Mouse (Mus musculus) forebrain, embryonic 10.5 days (tissue): ENCODE measurements around the gene Camp. TPM values are rescaled to one million over a fixed set of nuclear protein-coding genes. Genes with fewer than 3 reads are reported as not detected.
A peak's percentile ranks its signal among the peaks of the same experiment; 100 is the strongest.

Experiments
- DNase-seq: peaks from one replicate; pipeline ENCODE4 v3.0.0-alpha.2; 2017; ENCODE audit warnings: low spot score; ENCODE audit errors: extremely low spot score
- H3K27ac ChIP-seq: fragments of 300-500 bp; sonication (generic); 2 replicates; pipeline ENCODE4 v1.5.1; 2016; ENCODE audit warnings: mild to moderate bottlenecking
- H3K27me3 ChIP-seq: fragments of 300-500 bp; sonication (generic); 2 replicates; pipeline ENCODE4 v1.6.1; 2016; ENCODE audit warnings: mild to moderate bottlenecking; ENCODE audit not compliant: poor library complexity, severe bottlenecking
- H3K36me3 ChIP-seq: fragments of 300-500 bp; sonication (generic); replicated peaks from 2 replicates; pipeline ENCODE4 v1.6.1; 2016; ENCODE audit warnings: mild to moderate bottlenecking, moderate library complexity
- H3K4me1 ChIP-seq: fragments of 300-500 bp; sonication (generic); 2 replicates; pipeline ENCODE4 v1.6.1; 2016
- H3K4me3 ChIP-seq: fragments of 300-500 bp; sonication (generic); 2 replicates; pipeline ENCODE4 v1.5.1; 2016; ENCODE audit warnings: mild to moderate bottlenecking, moderate library complexity
- H3K9me3 ChIP-seq: fragments of 300-500 bp; sonication (generic); 2 replicates; pipeline ENCODE4 v1.6.1; 2016; ENCODE audit warnings: mild to moderate bottlenecking, moderate library complexity
- WGBS: fragments of 180-500 bp; shearing (Covaris S2); methylation state at CpG from one replicate; pipeline ENCODE4 v1.1.7; 2016; 5-methylcytosine and 5-hydroxymethylcytosine counted together
- polyA plus RNA-seq: library from polyadenylated mRNA; unstranded; fragments of >200 nt; fragmentation: Nextera tagmentation; extraction: Ambion mirVana; gene quantifications from 2 replicates; pipeline ENCODE4 v1.2.1, GENCODE M21; 2016

Camp gene
- polyA plus RNA-seq, 1 experiment from 2014 or later, result not detected

- Histone ChIP-seq H3K4me3 (peak overlapping the region; percentile 80), H3K27ac (peak overlapping the region; percentile 95), H3K4me1 (peaks cover 22% of the 10 kb centered on the region), H3K9me3 (no peaks in the 10 kb centered on the region), H3K27me3 (no peaks in the 10 kb centered on the region), H3K36me3 (peaks cover 42% of the 10 kb centered on the region)
- WGBS, result under 1% methylated on average over 76 of the region's 76 CpGs
- DNase-seq, result peak; percentile 50
These were observed 26.5 kb upstream of the Camp start for GRCm38 (mm10) chr9:109875695-109876601.

- Histone ChIP-seq H3K36me3 (peaks cover 33% of the 10 kb centered on the region), H3K4me3 (peak within 1 kb of the TSS; percentile 80), H3K27me3 (no peaks in the 10 kb centered on the region), H3K9me3 (no peaks in the 10 kb centered on the region), H3K4me1 (peaks cover 27% of the 10 kb centered on the region), H3K27ac (peak within 1 kb of the TSS; percentile 95)
- WGBS, result 7% methylated on average over 33 of the region's 33 CpGs
- DNase-seq, result peak; percentile 99
These were observed 25.6 kb upstream of the Camp start, which contains the start of gene Cdc25a for GRCm38 (mm10) chr9:109874797-109875691. Gene Cdc25a, plus strand, starts transcription at chr9:109875579.

GRCm38 (mm10) chr9:109870983-109871572 lies 21.7 kb upstream of the Camp start:
- Histone ChIP-seq H3K27ac (no peak overlapping the region), H3K27me3 (no peaks in the 10 kb centered on the region), H3K36me3 (no peaks in the 10 kb centered on the region), H3K4me1 (peaks cover 11% of the 10 kb centered on the region), H3K9me3 (no peaks in the 10 kb centered on the region), H3K4me3 (no peak overlapping the region)
- WGBS, result 44% methylated on average over 6 of the region's 6 CpGs
- DNase-seq, result no peak

- WGBS, result 86% methylated on average over 2 of the region's 2 CpGs
- DNase-seq, result no peak
These were observed 16.8 kb upstream of the Camp start for GRCm38 (mm10) chr9:109866218-109866617.

GRCm38 (mm10) chr9:109863085-109863484 lies 13.7 kb upstream of the Camp start:
- H3K4me3 ChIP-seq, result no peak overlapping the region
- DNase-seq, result no peak
- 64% methylated on average over 3 of the region's 3 CpGs for WGBS
- no peaks in the 10 kb centered on the region for H3K36me3 ChIP-seq
- peaks cover 3% of the 10 kb centered on the region; the same call in 1 of the 2 replicates for H3K4me1 ChIP-seq
- H3K9me3 ChIP-seq, result no peaks in the 10 kb centered on the region
- no peak overlapping the region for H3K27ac ChIP-seq
- H3K27me3 ChIP-seq, result peaks cover 13% of the 10 kb centered on the region

More at GRCm38 (mm10) chr9:109866218-109866617, 16.8 kb upstream of the Camp start:
- H3K4me1 ChIP-seq, result peaks cover 11% of the 10 kb centered on the region
- no peak overlapping the region for H3K4me3 ChIP-seq
- no peak overlapping the region for H3K27ac ChIP-seq
- peaks cover 13% of the 10 kb centered on the region for H3K27me3 ChIP-seq
- H3K36me3 ChIP-seq, result no peaks in the 10 kb centered on the region
- H3K9me3 ChIP-seq, result no peaks in the 10 kb centered on the region

- Histone ChIP-seq H3K27me3 (peaks cover 13% of the 10 kb centered on the region), H3K9me3 (no peaks in the 10 kb centered on the region), H3K4me1 (peaks cover 3% of the 10 kb centered on the region; the same call in 1 of the 2 replicates), H3K4me3 (peak overlapping the region; percentile 14; the same call in 1 of the 2 replicates), H3K27ac (no peak overlapping the region), H3K36me3 (no peaks in the 10 kb centered on the region)
- DNase-seq, result peak; percentile 83
- 21% methylated on average over 20 of the region's 20 CpGs for WGBS
These were observed 13.1 kb upstream of the Camp start for GRCm38 (mm10) chr9:109862397-109863044.

GRCm38 (mm10) chr9:109855947-109856346 lies 6.5 kb upstream of the Camp start:
- Histone ChIP-seq H3K9me3 (no peaks in the 10 kb centered on the region), H3K27me3 (no peaks in the 10 kb centered on the region), H3K27ac (no peak overlapping the region), H3K4me1 (peaks cover 4% of the 10 kb centered on the region; the same call in 1 of the 2 replicates), H3K36me3 (no peaks in the 10 kb centered on the region), H3K4me3 (no peak overlapping the region)
- WGBS, result 81% methylated on average over 6 of the region's 6 CpGs
- no peak for DNase-seq

GRCm38 (mm10) chr9:109854341-109854740 lies 4.9 kb upstream of the Camp start:
- 78% methylated on average over 2 of the region's 2 CpGs for WGBS
- Histone ChIP-seq H3K36me3 (no peaks in the 10 kb centered on the region), H3K27ac (no peak overlapping the region), H3K27me3 (no peaks in the 10 kb centered on the region), H3K4me1 (peaks cover 4% of the 10 kb centered on the region; the same call in 1 of the 2 replicates), H3K4me3 (no peak overlapping the region), H3K9me3 (no peaks in the 10 kb centered on the region)
- no peak for DNase-seq

GRCm38 (mm10) chr9:109850099-109850498 lies 682 bp upstream of the Camp start:
- Histone ChIP-seq H3K4me3 (no peak overlapping the region), H3K4me1 (no peaks in the 10 kb centered on the region), H3K27me3 (no peaks in the 10 kb centered on the region), H3K9me3 (no peaks in the 10 kb centered on the region), H3K36me3 (peaks cover 8% of the 10 kb centered on the region), H3K27ac (no peak overlapping the region)
- no peak for DNase-seq
- 87% methylated on average over 5 of the region's 5 CpGs for WGBS

GRCm38 (mm10) chr9:109833088-109833412 lies 16.4 kb downstream of the Camp start:
- Histone ChIP-seq H3K9me3 (no peaks in the 10 kb centered on the region), H3K36me3 (peaks cover 53% of the 10 kb centered on the region), H3K27ac (peak overlapping the region; percentile 92), H3K27me3 (no peaks in the 10 kb centered on the region), H3K4me1 (peaks cover 14% of the 10 kb centered on the region), H3K4me3 (peak overlapping the region; percentile 69)
- WGBS, result 15% methylated on average over 6 of the region's 6 CpGs
- DNase-seq, result no peak

GRCm38 (mm10) chr9:109832391-109833087 lies 16.9 kb downstream of the Camp start, which contains the start of gene Nme6:
Gene Nme6, plus strand, starts transcription at chr9:109832749.
- Histone ChIP-seq H3K27me3 (no peaks in the 10 kb centered on the region), H3K27ac (peak within 1 kb of the TSS; percentile 92), H3K4me3 (peak within 1 kb of the TSS; percentile 69), H3K36me3 (peaks cover 48% of the 10 kb centered on the region), H3K9me3 (no peaks in the 10 kb centered on the region), H3K4me1 (peaks cover 14% of the 10 kb centered on the region)
- peak; percentile 89 for DNase-seq
- under 1% methylated on average over 32 of the region's 32 CpGs for WGBS
